Mouse (Mus musculus): ENCODE data around the gene Epdr1. TPM values are rescaled to one million over a fixed set of nuclear protein-coding genes. Genes with fewer than 3 reads are reported as not detected.

Gene Epdr1
- polyA plus RNA-seq, 1 experiment from 2014 or later, result 16.0 TPM

DNA sequence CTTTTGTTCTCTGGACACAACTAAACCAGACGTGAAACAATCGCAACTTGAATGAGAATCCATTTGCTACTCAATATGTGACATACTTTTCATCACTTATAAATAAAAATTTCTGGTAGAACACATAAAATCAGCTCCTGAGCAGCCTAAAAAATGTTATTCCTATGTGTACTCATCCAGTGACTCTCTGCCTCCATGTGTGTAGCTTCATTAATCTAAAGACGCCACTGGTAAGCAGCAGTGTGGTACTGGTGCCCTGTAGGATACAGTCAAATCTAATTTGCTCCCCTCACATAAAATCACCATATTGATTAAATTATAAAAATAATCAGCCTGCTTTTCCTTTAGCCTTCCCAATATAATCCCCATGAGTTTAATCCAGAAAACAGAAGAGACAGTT, 6.8 kb downstream of the Epdr1 start:
- WGBS, result 82% methylated on average over 3 of the region's 3 CpGs
- H3K27ac ChIP-seq (ENCODE audit: low read length), result no peak overlapping the region
- H3K36me3 ChIP-seq (ENCODE audit: insufficient read depth, low read length), result no peaks in the 10 kb centered on the region
- no peak overlapping the region for H3K4me2 ChIP-seq (replicated peaks; ENCODE audit: low read depth, low read length)
- H3K4me1 ChIP-seq (ENCODE audit: insufficient read depth, low read depth, low read length), result no peaks in the 10 kb centered on the region
- H3K27me3 ChIP-seq (replicated peaks; ENCODE audit: insufficient read depth, low read length), result no peaks in the 10 kb centered on the region
- H3K9me3 ChIP-seq (ENCODE audit: low read length), result no peaks in the 10 kb centered on the region
- DNase-seq (ENCODE audit: low spot score) (no peak), ATAC-seq (no peak)
- no peak overlapping the region for H3K9ac ChIP-seq (replicated peaks; ENCODE audit: low read depth)
- no peak overlapping the region for H3K4me3 ChIP-seq (ENCODE audit: low read depth, low read length)
- TF ChIP-seq EP300 (IDR thresholded peaks at IDR 0.05) (no peak), CTCF (IDR thresholded peaks at IDR 0.05) (no peak)

DNA sequence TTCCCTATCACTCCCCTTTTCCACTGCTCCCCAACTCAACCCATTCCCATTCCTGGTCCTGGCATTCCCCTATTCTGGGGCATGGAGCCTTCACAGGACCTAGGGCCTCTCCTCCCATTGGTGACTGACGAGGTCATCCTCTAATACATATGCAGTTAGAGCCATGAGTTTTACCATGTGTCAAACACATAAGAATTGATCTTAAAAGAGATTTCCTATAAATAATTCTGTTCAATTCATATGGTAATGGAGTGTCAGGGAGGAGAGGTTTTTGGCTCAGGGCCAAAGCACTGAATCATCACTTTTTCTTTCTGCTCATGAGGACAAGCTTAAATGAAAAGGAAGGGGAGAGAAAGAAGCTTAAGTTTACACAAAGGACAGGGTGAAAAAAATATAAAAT, 7.4 kb downstream of the Epdr1 start:
- 78% methylated on average over 1 of the region's 1 CpGs for WGBS
- no peaks in the 10 kb centered on the region for H3K36me3 ChIP-seq (ENCODE audit: insufficient read depth, low read length)
- TF ChIP-seq CTCF (IDR thresholded peaks at IDR 0.05) (no peak), EP300 (IDR thresholded peaks at IDR 0.05) (no peak)

GRCm38 (mm10) chr13:19608120-19608519, 11.6 kb downstream of the Epdr1 start:
- H3K27ac ChIP-seq (ENCODE audit: low read length), result no peak overlapping the region
- no peaks in the 10 kb centered on the region for H3K4me1 ChIP-seq (ENCODE audit: insufficient read depth, low read depth, low read length)
- H3K4me3 ChIP-seq (ENCODE audit: low read depth, low read length), result no peak overlapping the region
- H3K27me3 ChIP-seq (replicated peaks; ENCODE audit: insufficient read depth, low read length), result no peaks in the 10 kb centered on the region
- no peak for TF ChIP-seq EP300 (IDR thresholded peaks at IDR 0.05)
- no peak for TF ChIP-seq CTCF (IDR thresholded peaks at IDR 0.05)
- H3K9me3 ChIP-seq (ENCODE audit: low read length), result no peaks in the 10 kb centered on the region
- H3K9ac ChIP-seq (replicated peaks; ENCODE audit: low read depth), result no peak overlapping the region
- no peaks in the 10 kb centered on the region for H3K36me3 ChIP-seq (ENCODE audit: insufficient read depth, low read length)
- ATAC-seq, result no peak
- no peak overlapping the region for H3K4me2 ChIP-seq (replicated peaks; ENCODE audit: low read depth, low read length)
- DNase-seq (ENCODE audit: low spot score), result no peak

More for the DNA sequence above, 7.4 kb downstream of the Epdr1 start:
- no peak overlapping the region for H3K4me2 ChIP-seq (replicated peaks; ENCODE audit: low read depth, low read length)
- H3K4me1 ChIP-seq (ENCODE audit: insufficient read depth, low read depth, low read length), result no peaks in the 10 kb centered on the region
- no peak overlapping the region for H3K4me3 ChIP-seq (ENCODE audit: low read depth, low read length)
- H3K9ac ChIP-seq (replicated peaks; ENCODE audit: low read depth), result no peak overlapping the region
- DNase-seq (ENCODE audit: low spot score), result no peak
- no peak for ATAC-seq
- H3K9me3 ChIP-seq (ENCODE audit: low read length), result no peaks in the 10 kb centered on the region
- no peaks in the 10 kb centered on the region for H3K27me3 ChIP-seq (replicated peaks; ENCODE audit: insufficient read depth, low read length)
- H3K27ac ChIP-seq (ENCODE audit: low read length), result no peak overlapping the region

DNA sequence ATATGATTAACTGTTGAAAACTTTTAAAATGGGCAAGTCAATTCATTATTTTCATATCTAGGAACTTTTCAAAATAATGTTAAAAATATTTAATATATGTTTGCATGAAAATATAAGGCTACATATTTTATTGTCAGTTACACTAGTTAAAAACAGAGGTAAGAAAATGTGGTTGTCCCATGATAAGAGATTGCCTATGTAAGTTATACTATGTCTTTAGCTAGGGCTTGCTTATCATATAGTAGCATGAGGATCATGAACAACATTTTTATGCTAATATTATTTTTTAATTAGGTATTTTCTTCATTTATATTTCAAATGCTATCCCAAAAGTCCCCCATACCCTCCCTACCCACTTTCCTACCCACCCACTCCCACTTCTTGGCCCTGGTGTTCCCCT, 14.8 kb downstream of the Epdr1 start:
- Histone ChIP-seq H3K9me3 (ENCODE audit: low read length) (no peaks in the 10 kb centered on the region), H3K9ac (replicated peaks; ENCODE audit: low read depth) (no peak overlapping the region), H3K4me3 (ENCODE audit: low read depth, low read length) (no peak overlapping the region), H3K4me1 (ENCODE audit: insufficient read depth, low read depth, low read length) (no peaks in the 10 kb centered on the region), H3K4me2 (replicated peaks; ENCODE audit: low read depth, low read length) (no peak overlapping the region), H3K36me3 (ENCODE audit: insufficient read depth, low read length) (no peaks in the 10 kb centered on the region), H3K27me3 (replicated peaks; ENCODE audit: insufficient read depth, low read length) (no peaks in the 10 kb centered on the region), H3K27ac (ENCODE audit: low read length) (no peak overlapping the region)
- TF ChIP-seq CTCF (IDR thresholded peaks at IDR 0.05) (no peak), EP300 (IDR thresholded peaks at IDR 0.05) (no peak)
- ATAC-seq (no peak), DNase-seq (ENCODE audit: low spot score) (no peak)

- WGBS, result 38% methylated on average over 1 of the region's 1 CpGs
- H3K27ac ChIP-seq (ENCODE audit: low read length), result no peak overlapping the region
Measured at GRCm38 (mm10) chr13:19603719-19604118, 16.0 kb downstream of the Epdr1 start.

DNA sequence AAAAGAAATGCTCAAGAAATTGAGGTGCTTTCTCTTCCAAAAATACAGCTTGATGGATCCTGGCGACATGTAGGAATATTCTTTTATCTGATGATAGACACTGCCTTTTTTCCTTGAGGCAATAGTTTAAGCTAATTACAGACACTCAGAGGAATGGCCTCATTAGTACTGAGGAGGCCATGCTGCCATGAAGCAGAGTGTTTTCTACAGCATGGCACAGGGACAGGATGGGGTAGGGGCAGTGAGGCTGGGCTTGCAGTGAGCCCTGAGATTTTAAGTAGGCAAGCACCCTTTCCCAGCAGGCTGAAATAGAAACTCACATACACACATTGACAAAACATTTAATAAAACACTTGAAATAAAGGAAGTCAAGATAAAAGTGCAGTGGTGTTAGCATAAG, 17.2 kb downstream of the Epdr1 start:
- ATAC-seq (no peak), DNase-seq (ENCODE audit: low spot score) (no peak)
- no peak overlapping the region for H3K4me2 ChIP-seq (replicated peaks; ENCODE audit: low read depth, low read length)
- H3K27ac ChIP-seq (ENCODE audit: low read length), result no peak overlapping the region
- no peak for TF ChIP-seq EP300 (IDR thresholded peaks at IDR 0.05)
- TF ChIP-seq CTCF (IDR thresholded peaks at IDR 0.05), result no peak
- H3K9ac ChIP-seq (replicated peaks; ENCODE audit: low read depth), result no peak overlapping the region
- WGBS, result 87% methylated on average over 1 of the region's 1 CpGs
- H3K4me3 ChIP-seq (ENCODE audit: low read depth, low read length), result no peak overlapping the region
- no peaks in the 10 kb centered on the region for H3K27me3 ChIP-seq (replicated peaks; ENCODE audit: insufficient read depth, low read length)
- no peaks in the 10 kb centered on the region for H3K9me3 ChIP-seq (ENCODE audit: low read length)
- H3K4me1 ChIP-seq (ENCODE audit: insufficient read depth, low read depth, low read length), result no peaks in the 10 kb centered on the region
- no peaks in the 10 kb centered on the region for H3K36me3 ChIP-seq (ENCODE audit: insufficient read depth, low read length)

More at GRCm38 (mm10) chr13:19603719-19604118, 16.0 kb downstream of the Epdr1 start:
- ATAC-seq (peak; percentile 70), DNase-seq (ENCODE audit: low spot score) (peak; percentile 63)
- peak; percentile 43; the same call in 1 of the 2 replicates for TF ChIP-seq EP300 (IDR thresholded peaks at IDR 0.05)
- TF ChIP-seq CTCF (IDR thresholded peaks at IDR 0.05), result no peak
- Histone ChIP-seq H3K4me3 (ENCODE audit: low read depth, low read length) (no peak overlapping the region), H3K36me3 (ENCODE audit: insufficient read depth, low read length) (no peaks in the 10 kb centered on the region), H3K4me1 (ENCODE audit: insufficient read depth, low read depth, low read length) (no peaks in the 10 kb centered on the region), H3K9me3 (ENCODE audit: low read length) (no peaks in the 10 kb centered on the region), H3K9ac (replicated peaks; ENCODE audit: low read depth) (no peak overlapping the region), H3K27me3 (replicated peaks; ENCODE audit: insufficient read depth, low read length) (no peaks in the 10 kb centered on the region), H3K4me2 (replicated peaks; ENCODE audit: low read depth, low read length) (no peak overlapping the region)

DNA sequence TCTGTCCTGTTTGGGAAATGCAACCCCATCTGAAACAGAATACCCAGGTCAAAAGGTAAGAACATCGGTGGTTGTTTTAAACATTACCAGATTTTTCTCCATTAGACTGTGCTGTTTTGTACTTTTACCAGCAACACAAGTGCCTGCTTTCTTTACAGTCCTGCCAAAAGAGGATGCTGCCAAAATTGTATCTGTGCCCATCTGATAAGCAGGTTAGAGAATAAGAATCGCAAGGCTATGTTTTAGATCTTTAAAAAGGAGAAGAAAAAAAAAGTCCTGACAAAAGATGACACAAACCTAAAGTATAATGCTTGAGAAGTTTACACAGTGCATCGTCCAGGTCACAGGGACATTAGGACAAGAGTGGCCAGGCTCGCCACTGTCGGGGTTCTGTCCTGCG, 20.5 kb downstream of the Epdr1 start:
- WGBS, result 71% methylated on average over 6 of the region's 6 CpGs

More for the DNA sequence above, 20.5 kb downstream of the Epdr1 start:
- no peaks in the 10 kb centered on the region for H3K27me3 ChIP-seq (replicated peaks; ENCODE audit: insufficient read depth, low read length)
- no peaks in the 10 kb centered on the region for H3K4me1 ChIP-seq (ENCODE audit: insufficient read depth, low read depth, low read length)
- ATAC-seq, result no peak
- H3K9ac ChIP-seq (replicated peaks; ENCODE audit: low read depth), result no peak overlapping the region
- DNase-seq (ENCODE audit: low spot score), result no peak
- H3K27ac ChIP-seq (ENCODE audit: low read length), result no peak overlapping the region
- no peak overlapping the region for H3K4me2 ChIP-seq (replicated peaks; ENCODE audit: low read depth, low read length)
- no peak overlapping the region for H3K4me3 ChIP-seq (ENCODE audit: low read depth, low read length)
- no peak for TF ChIP-seq EP300 (IDR thresholded peaks at IDR 0.05)
- TF ChIP-seq CTCF (IDR thresholded peaks at IDR 0.05), result no peak
- H3K9me3 ChIP-seq (ENCODE audit: low read length), result no peaks in the 10 kb centered on the region
- no peaks in the 10 kb centered on the region for H3K36me3 ChIP-seq (ENCODE audit: insufficient read depth, low read length)

All from lung, postnatal 0 days (tissue).